In genomic region chr17:50568846-50569245, GRCm38 (mm10) we compare ENCODE assay signal across 21 mouse cellular contexts.
"Had no signal": no experiment of that assay in that cellular context is flagged by ENCODE, and none has a peak within 500 bp of the region (broad histone marks: within the 10 kb centered on the region; RNA-seq: fewer than 3 reads in every experiment).

No protein-coding gene starts in this region.

- DNase-seq: kidney, adult 2 months; kidney, postnatal 25 days; layer of hippocampus, adult 9-11 months; liver; liver, embryonic 13.5 days; lung, embryonic 14.5 days; midbrain, embryonic 14.5 days; retina, postnatal 1 day; right cerebral cortex, postnatal 25 days; spleen, adult 18-20 months; thymus, adult 2 months; thymus, postnatal 14 days; thymus, postnatal 4 days had no signal

- H3K9me3 ChIP-seq: limb, embryonic 10.5 days; limb, embryonic 13.5 days; liver, embryonic 13.5 days; megakaryocyte, embryonic 14.5 days; neural tube, embryonic 12.5 days had no signal

- H3K27ac ChIP-seq: kidney, postnatal 0 days; layer of hippocampus, adult 2 months; limb, embryonic 10.5 days; limb, embryonic 13.5 days; liver, embryonic 13.5 days; macrophage; neural tube, embryonic 12.5 days had no signal

- H3K27me3 ChIP-seq: limb, embryonic 13.5 days; liver, embryonic 13.5 days; megakaryocyte, embryonic 14.5 days; neural tube, embryonic 12.5 days had no signal

- H3K36me3 ChIP-seq: limb, embryonic 10.5 days; limb, embryonic 13.5 days; liver, embryonic 13.5 days; neural tube, embryonic 12.5 days had no signal

- H3K4me3 ChIP-seq: layer of hippocampus, adult 2 months; limb, embryonic 10.5 days; limb, embryonic 13.5 days; liver, embryonic 13.5 days; megakaryocyte, embryonic 14.5 days; neural tube, embryonic 12.5 days had no signal

- ATAC-seq: lung, postnatal 0 days had no signal

- H3K4me1 ChIP-seq: neural tube, embryonic 12.5 days had no signal
